Mouse (Mus musculus) leukemia stem cell, adult 10-12 weeks (primary cell): ENCODE measurements around the gene Gm42417. TPM values are rescaled to one million over a fixed set of nuclear protein-coding genes. Genes with fewer than 3 reads are reported as not detected.

Experiments
- polyA plus RNA-seq: library from polyadenylated mRNA; stranded (reverse); fragments of >175 nt; gene quantifications from 2 replicates; pipeline ENCODE4 v1.2.3, GENCODE M21; 2012; ENCODE audit warnings: low replicate concordance

Gene Gm42417
- polyA plus RNA-seq = not detected in 2 replicates

DNA sequence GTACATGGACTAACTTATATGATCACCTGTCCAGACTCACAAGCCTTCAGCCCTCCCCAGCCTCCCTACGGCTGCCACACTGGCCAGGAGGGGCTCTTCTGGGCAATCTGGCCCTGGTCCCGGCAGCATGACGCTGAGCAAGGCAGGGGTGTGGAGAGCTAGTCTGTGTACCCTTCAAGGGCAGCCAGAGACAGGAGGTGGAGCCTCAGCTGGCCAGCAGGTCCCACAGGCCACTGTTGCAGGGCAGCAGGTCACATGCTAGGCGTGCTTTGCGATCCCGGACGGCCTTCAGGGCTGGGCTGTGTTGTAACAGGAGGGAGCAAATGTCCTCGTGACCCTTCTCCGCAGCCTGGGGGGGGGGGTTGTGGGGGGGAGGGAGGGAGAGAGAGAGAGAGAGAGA lies at the start of gene Gm42417:
Gene Gm42417, minus strand, starts transcription at position 244 of the 400 bp plus-strand sequence.

DNA sequence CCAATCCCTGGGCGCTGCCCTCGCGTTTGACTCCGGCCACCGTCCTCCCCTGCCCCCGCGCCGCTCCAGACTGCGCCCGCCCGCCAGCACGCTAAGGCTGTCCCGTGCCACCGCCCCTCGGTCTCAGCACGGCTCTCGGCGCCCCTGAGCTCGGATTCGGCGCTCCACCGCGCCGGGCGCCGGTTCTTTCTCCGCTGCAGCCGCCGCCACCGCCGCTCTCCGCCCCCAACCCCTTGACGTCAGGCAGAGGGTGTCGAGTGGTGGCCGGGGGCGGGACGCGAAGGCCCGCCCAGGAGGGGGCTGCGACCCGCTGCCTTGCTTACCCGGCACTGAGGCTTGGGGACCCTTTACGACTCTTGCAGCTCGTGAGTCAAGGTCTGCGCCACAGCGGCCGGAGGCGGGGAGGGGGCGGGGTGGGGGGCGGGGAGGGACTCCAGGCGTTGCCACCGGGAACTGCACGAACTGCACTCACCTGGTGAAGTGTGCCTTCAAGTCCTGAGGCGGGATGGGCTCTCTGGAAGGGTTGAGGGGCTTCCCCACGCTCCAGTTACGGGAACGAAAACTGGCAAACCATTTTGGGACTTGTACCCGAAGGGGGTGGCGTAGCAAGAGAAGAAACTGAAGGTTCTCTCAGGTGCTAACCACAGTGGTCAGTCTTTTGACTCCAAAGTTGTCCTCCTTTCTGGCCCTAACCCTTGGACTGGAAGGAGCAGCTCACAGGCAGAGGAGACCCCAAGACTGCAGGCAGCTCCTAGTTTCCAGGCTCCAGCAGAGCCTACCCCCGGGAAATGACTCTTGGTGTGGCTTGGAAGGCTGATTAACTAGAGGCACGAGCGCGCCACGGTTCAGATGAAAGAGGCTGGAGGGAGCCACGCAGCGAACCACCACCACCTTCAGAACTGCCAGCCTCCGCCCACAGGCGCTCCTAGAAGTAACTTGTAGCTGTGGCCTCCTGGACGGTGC lies 19.1 kb upstream of the Gm42417 start, which contains the start of gene Sema4c:
Gene Sema4c, minus strand, starts transcription at position 319 of the 963 bp plus-strand sequence.

DNA sequence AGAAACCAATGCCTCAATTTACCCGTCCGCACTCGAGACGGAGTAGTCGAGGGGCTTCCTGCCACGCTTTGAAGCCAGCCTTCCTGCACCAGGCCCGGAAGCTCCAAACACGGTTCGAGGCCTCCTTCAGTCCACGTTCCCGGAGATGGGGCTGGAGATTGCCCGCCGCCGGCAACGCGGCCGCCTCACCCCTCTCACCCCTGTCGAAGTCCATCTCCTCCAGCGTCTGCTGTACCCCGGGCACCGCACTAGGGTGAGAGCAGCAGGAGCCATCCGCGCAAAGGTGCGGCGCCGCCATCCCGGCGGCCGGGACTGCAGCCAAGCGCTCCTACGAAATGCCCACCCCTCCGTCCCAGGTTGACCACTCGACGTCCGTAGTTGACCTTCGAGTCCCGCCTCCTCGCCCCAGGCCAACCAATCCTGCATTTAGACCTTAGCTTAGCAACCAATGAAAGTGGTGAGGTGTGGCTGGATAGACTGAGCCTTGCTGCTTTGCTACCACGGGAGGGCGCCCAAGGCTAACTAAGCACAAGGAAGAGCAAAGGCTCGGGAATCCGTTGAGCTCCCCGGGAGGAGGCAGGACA lies 7.8 kb upstream of the Gm42417 start, which contains the start of gene Ankrd39:
Gene Ankrd39, minus strand, starts transcription at position 558 of the 584 bp plus-strand sequence.

DNA sequence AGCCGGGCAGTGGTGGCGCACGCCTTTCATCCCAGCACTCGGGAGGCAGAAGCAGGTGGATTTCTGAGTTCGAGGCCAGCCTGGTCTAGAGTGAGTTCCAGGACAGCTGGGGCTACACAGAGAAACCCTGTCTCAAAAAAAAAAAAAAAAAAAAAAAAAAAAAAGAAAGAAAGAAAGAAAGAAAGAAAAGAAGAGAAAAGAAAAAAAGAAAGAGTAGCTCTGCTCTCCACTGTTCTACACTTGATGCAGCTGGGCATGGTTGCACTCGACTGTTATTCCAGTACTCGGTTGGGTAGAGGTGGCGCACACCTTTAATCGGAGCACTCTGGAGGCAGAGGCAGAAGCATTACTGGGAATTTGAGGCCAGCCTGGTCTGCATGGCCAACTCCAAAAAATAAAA lies 2.4 kb downstream of the Gm42417 start, which contains the start of gene Ankrd23:
Gene Ankrd23, minus strand, starts transcription at position 101 of the 400 bp plus-strand sequence.

DNA sequence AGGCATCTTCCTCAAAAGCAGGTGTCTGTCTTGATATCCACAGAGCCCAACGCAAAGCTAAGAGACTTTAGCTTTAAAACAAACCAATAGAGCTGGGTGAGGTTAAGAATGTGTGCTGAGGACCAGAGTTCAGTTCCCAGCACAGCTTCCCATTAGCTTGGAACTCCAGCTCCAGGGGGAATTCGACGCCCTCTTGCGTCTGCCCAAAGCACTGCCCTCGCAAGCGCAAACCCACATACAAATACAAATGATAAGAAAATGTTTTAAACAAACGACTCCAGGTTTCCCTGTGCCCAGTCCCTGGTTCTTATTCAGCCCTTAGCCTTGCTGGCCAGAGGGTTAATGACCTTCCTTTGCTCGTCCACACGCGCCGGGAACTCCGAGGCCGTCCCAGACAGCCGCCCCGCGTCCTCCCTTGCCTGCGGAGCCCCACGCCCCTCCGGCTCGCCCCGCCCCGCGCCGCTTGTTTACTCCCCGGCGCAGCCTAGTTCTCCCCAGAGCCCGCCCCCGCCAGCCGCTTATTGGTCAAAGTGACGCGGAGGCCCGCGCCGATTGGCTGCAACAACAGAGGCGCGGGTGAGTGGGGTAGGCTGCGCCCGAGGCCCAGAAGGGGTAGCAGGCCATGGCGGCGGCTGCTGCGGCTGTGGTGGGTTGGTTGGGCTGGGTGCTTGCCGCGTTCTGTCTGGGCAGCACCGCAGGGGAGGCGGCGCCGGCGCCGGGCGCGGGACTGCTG lies 27.8 kb downstream of the Gm42417 start, which contains the start of gene Cnnm3:
Gene Cnnm3, plus strand, starts transcription at position 579 of the 733 bp plus-strand sequence.

Other genes starting within 250 kb of the Gm42417 start
- gene Arid5a, start 231.7 kb downstream of the Gm42417 start, polyA plus RNA-seq = 39.1 and 55.7 TPM in 2 replicates
- gene Kansl3, start 170.2 kb downstream of the Gm42417 start, polyA plus RNA-seq = 7.5 and 26.5 TPM in 2 replicates
- gene Fer1l5, start 167.1 kb downstream of the Gm42417 start, polyA plus RNA-seq = not detected in 2 replicates
- gene Lman2l, start 94.2 kb downstream of the Gm42417 start, polyA plus RNA-seq = 4.5 and 5.6 TPM in 2 replicates
- gene Cnnm4, start 67.8 kb downstream of the Gm42417 start, polyA plus RNA-seq = 0.69 and 1.3 TPM in 2 replicates
- gene Cnnm3, start 27.6 kb downstream of the Gm42417 start, polyA plus RNA-seq = 17.9 and 18.7 TPM in 2 replicates
- 7.4 and 13.1 TPM in 2 replicates for gene Ankrd23, start 2.5 kb downstream of the Gm42417 start, polyA plus RNA-seq
- 4.4 and 8.5 TPM in 2 replicates for gene Ankrd39, start 8.0 kb upstream of the Gm42417 start, polyA plus RNA-seq
- 0.53 and 4.0 TPM in 2 replicates for gene Sema4c, start 18.9 kb upstream of the Gm42417 start, polyA plus RNA-seq
- 1.3 TPM in 1 of 2 replicates, not detected in the other for gene Fam178b, start 143.8 kb upstream of the Gm42417 start, polyA plus RNA-seq
- gene Cox5b, start 152.0 kb upstream of the Gm42417 start, polyA plus RNA-seq = 890 and 1,069 TPM in 2 replicates
- gene 4933424G06Rik, start 170.7 kb upstream of the Gm42417 start, polyA plus RNA-seq = not detected in 2 replicates
- 41.9 and 49.7 TPM in 2 replicates for gene Actr1b, start 175.0 kb upstream of the Gm42417 start, polyA plus RNA-seq
- gene Zap70, start 222.4 kb upstream of the Gm42417 start, polyA plus RNA-seq = 12.6 and 14.5 TPM in 2 replicates